Mouse (Mus musculus): ENCODE measurements around the gene Smad9.

The Smad9 gene

GRCm38 (mm10) chr3:54813418-54813988 is 58.1 kb downstream of the Smad9 start:
- DNase-seq: no peak

- no peak for DNase-seq
Observed at GRCm38 (mm10) chr3:54814622-54815021, 59.2 kb downstream of the Smad9 start.

- DNase-seq: no peak
Observed at GRCm38 (mm10) chr3:54815292-54815691, 59.9 kb downstream of the Smad9 start.

GRCm38 (mm10) chr3:54822526-54822925 is 67.1 kb downstream of the Smad9 start:
- DNase-seq: no peak

GRCm38 (mm10) chr3:54832491-54832890 is 77.1 kb downstream of the Smad9 start:
- DNase-seq: no peak

GRCm38 (mm10) chr3:54835421-54835820 is 80.0 kb downstream of the Smad9 start:
- DNase-seq: peak; percentile 23
